Mouse (Mus musculus): ENCODE measurements around the gene Xpot. TPM values are rescaled to one million over a fixed set of nuclear protein-coding genes. Genes with fewer than 3 reads are reported as not detected.

Xpot gene
- polyA plus RNA-seq, 1 experiment from 2014 or later, result 28.7 TPM

GRCm38 (mm10) chr10:121603556-121603955 is 22.6 kb downstream of the Xpot start:
- 86% methylated on average over 4 of the region's 4 CpGs for WGBS
- H3K4me2 ChIP-seq (ENCODE audit: low read length), result no peak overlapping the region
- no peak overlapping the region for H3K9ac ChIP-seq (ENCODE audit: low read length)
- no peaks in the 10 kb centered on the region for H3K9me3 ChIP-seq (ENCODE audit: control insufficient read depth, low read length)
- no peak overlapping the region for H3K4me3 ChIP-seq (ENCODE audit: control insufficient read depth in 1 of 2, insufficient read depth in 1 of 2, low read depth in 1 of 2, low read length in 2 of 2)
- no peak for ATAC-seq (ENCODE audit: insufficient number of reproducible peaks, insufficient read depth, low FRiP score, low read depth)
- H3K27ac ChIP-seq (replicated peaks in 1 of 2; ENCODE audit: control insufficient read depth in 1 of 2, insufficient read depth in 1 of 2, low read depth in 2 of 2, low read length in 2 of 2), result no peak overlapping the region
- H3K27me3 ChIP-seq (ENCODE audit: control insufficient read depth, insufficient read depth, low read length), result no peaks in the 10 kb centered on the region
- no peaks in the 10 kb centered on the region for H3K4me1 ChIP-seq (ENCODE audit: control insufficient read depth in 2 of 2, insufficient read depth in 2 of 2, low read length in 2 of 2)
- H3K36me3 ChIP-seq (ENCODE audit: control insufficient read depth, insufficient read depth, low read length), result peaks cover 100% of the 10 kb centered on the region

- H3K4me2 ChIP-seq (ENCODE audit: low read length), result no peak overlapping the region
- no peak for ATAC-seq (ENCODE audit: insufficient number of reproducible peaks, insufficient read depth, low FRiP score, low read depth)
- H3K9me3 ChIP-seq (ENCODE audit: control insufficient read depth, low read length), result no peaks in the 10 kb centered on the region
- no peaks in the 10 kb centered on the region for H3K27me3 ChIP-seq (ENCODE audit: control insufficient read depth, insufficient read depth, low read length)
- no peak overlapping the region for H3K4me3 ChIP-seq (ENCODE audit: control insufficient read depth in 1 of 2, insufficient read depth in 1 of 2, low read depth in 1 of 2, low read length in 2 of 2)
- H3K4me1 ChIP-seq (ENCODE audit: control insufficient read depth in 2 of 2, insufficient read depth in 2 of 2, low read length in 2 of 2), result no peaks in the 10 kb centered on the region
- no peak overlapping the region for H3K9ac ChIP-seq (ENCODE audit: low read length)
- WGBS, result 90% methylated on average over 6 of the region's 6 CpGs
- no peak overlapping the region for H3K27ac ChIP-seq (replicated peaks in 1 of 2; ENCODE audit: control insufficient read depth in 1 of 2, insufficient read depth in 1 of 2, low read depth in 2 of 2, low read length in 2 of 2)
- H3K36me3 ChIP-seq (ENCODE audit: control insufficient read depth, insufficient read depth, low read length), result peaks cover 100% of the 10 kb centered on the region
Measured at GRCm38 (mm10) chr10:121601272-121601671, 24.9 kb downstream of the Xpot start.

- Histone ChIP-seq H3K9me3 (ENCODE audit: control insufficient read depth, low read length) (no peaks in the 10 kb centered on the region), H3K4me2 (ENCODE audit: low read length) (no peak overlapping the region), H3K9ac (ENCODE audit: low read length) (no peak overlapping the region), H3K27me3 (ENCODE audit: control insufficient read depth, insufficient read depth, low read length) (no peaks in the 10 kb centered on the region), H3K4me1 (ENCODE audit: control insufficient read depth in 2 of 2, insufficient read depth in 2 of 2, low read length in 2 of 2) (no peaks in the 10 kb centered on the region), H3K27ac (replicated peaks in 1 of 2; ENCODE audit: control insufficient read depth in 1 of 2, insufficient read depth in 1 of 2, low read depth in 2 of 2, low read length in 2 of 2) (no peak overlapping the region), H3K4me3 (ENCODE audit: control insufficient read depth in 1 of 2, insufficient read depth in 1 of 2, low read depth in 1 of 2, low read length in 2 of 2) (no peak overlapping the region), H3K36me3 (ENCODE audit: control insufficient read depth, insufficient read depth, low read length) (peaks cover 98% of the 10 kb centered on the region)
- ATAC-seq (ENCODE audit: insufficient number of reproducible peaks, insufficient read depth, low FRiP score, low read depth), result no peak
- WGBS, result 85% methylated on average over 9 of the region's 9 CpGs
Measured at GRCm38 (mm10) chr10:121596580-121596979, 29.6 kb downstream of the Xpot start.

- Histone ChIP-seq H3K9ac (ENCODE audit: low read length) (no peak overlapping the region), H3K4me1 (ENCODE audit: control insufficient read depth in 2 of 2, insufficient read depth in 2 of 2, low read length in 2 of 2) (0 out of 4 replicates have a peak, but pooled peaks cover 0 to 3% of the 10 kb centered on the region in 2 experiments), H3K9me3 (ENCODE audit: control insufficient read depth, low read length) (no peaks in the 10 kb centered on the region), H3K4me3 (ENCODE audit: control insufficient read depth in 1 of 2, insufficient read depth in 1 of 2, low read depth in 1 of 2, low read length in 2 of 2) (no peak overlapping the region), H3K27me3 (ENCODE audit: control insufficient read depth, insufficient read depth, low read length) (no peaks in the 10 kb centered on the region), H3K4me2 (ENCODE audit: low read length) (no peak overlapping the region), H3K36me3 (ENCODE audit: control insufficient read depth, insufficient read depth, low read length) (peaks cover 72% of the 10 kb centered on the region), H3K27ac (replicated peaks in 1 of 2; ENCODE audit: control insufficient read depth in 1 of 2, insufficient read depth in 1 of 2, low read depth in 2 of 2, low read length in 2 of 2) (no peak overlapping the region)
- no peak for ATAC-seq (ENCODE audit: insufficient number of reproducible peaks, insufficient read depth, low FRiP score, low read depth)
- WGBS, result 83% methylated on average over 14 of the region's 14 CpGs
Measured at GRCm38 (mm10) chr10:121591106-121591505, 35.0 kb downstream of the Xpot start.

- Histone ChIP-seq H3K27me3 (ENCODE audit: control insufficient read depth, insufficient read depth, low read length) (no peaks in the 10 kb centered on the region), H3K27ac (replicated peaks in 1 of 2; ENCODE audit: control insufficient read depth in 1 of 2, insufficient read depth in 1 of 2, low read depth in 2 of 2, low read length in 2 of 2) (peak overlapping the region in 1 of 2 experiments; percentile 85; a peak in 3 of 4 replicates), H3K9ac (ENCODE audit: low read length) (peak overlapping the region; percentile 95), H3K4me1 (ENCODE audit: control insufficient read depth in 2 of 2, insufficient read depth in 2 of 2, low read length in 2 of 2) (peaks cover 3 to 12% of the 10 kb centered on the region in 2 experiments), H3K36me3 (ENCODE audit: control insufficient read depth, insufficient read depth, low read length) (peaks cover 54% of the 10 kb centered on the region), H3K4me2 (ENCODE audit: low read length) (peak overlapping the region; percentile 89), H3K4me3 (ENCODE audit: control insufficient read depth in 1 of 2, insufficient read depth in 1 of 2, low read depth in 1 of 2, low read length in 2 of 2) (peak overlapping the region; percentile 67 to 85), H3K9me3 (ENCODE audit: control insufficient read depth, low read length) (no peaks in the 10 kb centered on the region)
- no peak for ATAC-seq (ENCODE audit: insufficient number of reproducible peaks, insufficient read depth, low FRiP score, low read depth)
- WGBS, result 59% methylated on average over 6 of the region's 6 CpGs
Measured at GRCm38 (mm10) chr10:121587371-121587840, 38.7 kb downstream of the Xpot start.

GRCm38 (mm10) chr10:121586675-121587370 is 39.3 kb downstream of the Xpot start, which contains the start of gene Tbk1:
Gene Tbk1, minus strand, starts transcription at chr10:121586787.
- 0% methylated on average over 49 of the region's 58 CpGs for WGBS
- H3K27ac ChIP-seq (replicated peaks in 1 of 2; ENCODE audit: control insufficient read depth in 1 of 2, insufficient read depth in 1 of 2, low read depth in 2 of 2, low read length in 2 of 2), result peak within 1 kb of the TSS; percentile 71 to 85
- peaks cover 3 to 12% of the 10 kb centered on the region in 2 experiments for H3K4me1 ChIP-seq (ENCODE audit: control insufficient read depth in 2 of 2, insufficient read depth in 2 of 2, low read length in 2 of 2)
- H3K9me3 ChIP-seq (ENCODE audit: control insufficient read depth, low read length), result no peaks in the 10 kb centered on the region
- H3K36me3 ChIP-seq (ENCODE audit: control insufficient read depth, insufficient read depth, low read length), result peaks cover 54% of the 10 kb centered on the region
- no peaks in the 10 kb centered on the region for H3K27me3 ChIP-seq (ENCODE audit: control insufficient read depth, insufficient read depth, low read length)
- ATAC-seq (ENCODE audit: insufficient number of reproducible peaks, insufficient read depth, low FRiP score, low read depth), result peak; percentile 97
- H3K4me3 ChIP-seq (ENCODE audit: control insufficient read depth in 1 of 2, insufficient read depth in 1 of 2, low read depth in 1 of 2, low read length in 2 of 2), result peak within 1 kb of the TSS; percentile 67 to 85
- H3K9ac ChIP-seq (ENCODE audit: low read length), result peak within 1 kb of the TSS; percentile 95
- H3K4me2 ChIP-seq (ENCODE audit: low read length), result peak within 1 kb of the TSS; percentile 89

GRCm38 (mm10) chr10:121585791-121586642 is 40.1 kb downstream of the Xpot start:
- Histone ChIP-seq H3K27me3 (ENCODE audit: control insufficient read depth, insufficient read depth, low read length) (no peaks in the 10 kb centered on the region), H3K4me1 (ENCODE audit: control insufficient read depth in 2 of 2, insufficient read depth in 2 of 2, low read length in 2 of 2) (peaks cover 3 to 12% of the 10 kb centered on the region in 2 experiments), H3K4me2 (ENCODE audit: low read length) (peak overlapping the region; percentile 89), H3K4me3 (ENCODE audit: control insufficient read depth in 1 of 2, insufficient read depth in 1 of 2, low read depth in 1 of 2, low read length in 2 of 2) (peak overlapping the region; percentile 67 to 85), H3K36me3 (ENCODE audit: control insufficient read depth, insufficient read depth, low read length) (peaks cover 54% of the 10 kb centered on the region), H3K9ac (ENCODE audit: low read length) (peak overlapping the region; percentile 95), H3K9me3 (ENCODE audit: control insufficient read depth, low read length) (no peaks in the 10 kb centered on the region), H3K27ac (replicated peaks in 1 of 2; ENCODE audit: control insufficient read depth in 1 of 2, insufficient read depth in 1 of 2, low read depth in 2 of 2, low read length in 2 of 2) (peak overlapping the region; percentile 35 to 85)
- peak; percentile 76; the same call in 1 of the 2 replicates for ATAC-seq (ENCODE audit: insufficient number of reproducible peaks, insufficient read depth, low FRiP score, low read depth)
- WGBS, result 3% methylated on average over 38 of the region's 48 CpGs

Data from heart, embryonic 14.5 days (tissue).